Mouse (Mus musculus) T-helper 1 cell (primary cell): Measurements from ENCODE around the gene Slc47a2.

ENCODE experiments used
- in situ Hi-C: fragments of 300-600 bp; cut with MboI, MseI; formaldehyde crosslinking; loops from one replicate; pipeline ENCODE4 v1.15.1; 2025; ENCODE audit warnings: high pct_unique_total_duplicates

Gene Slc47a2

GRCm38 (mm10) chr11:61342505-61343420 lies at the start of gene Slc47a2:
TSS of gene Slc47a2 (minus strand) at chr11:61342860.
- in situ Hi-C loops = no loop called here

- in situ Hi-C loops = loop anchor here (25.0 kb wide), 1 partner anchor 177 kb away; the partner anchor contains the start of gene Aldh3a1
Observed at GRCm38 (mm10) chr11:61388936-61389335, 46.3 kb upstream of the Slc47a2 start.

- in situ Hi-C loops = loop anchor here (25.0 kb wide), 1 partner anchor 176 kb away; the partner anchor contains the start of gene Aldh3a1
Observed at GRCm38 (mm10) chr11:61388012-61388411, 45.4 kb upstream of the Slc47a2 start.

- in situ Hi-C loops = loop anchor here (25.0 kb wide), 1 partner anchor 175 kb away; the partner anchor contains the start of gene Aldh3a1
Observed at GRCm38 (mm10) chr11:61387233-61387632, 44.6 kb upstream of the Slc47a2 start.

GRCm38 (mm10) chr11:61385725-61386124 lies 43.1 kb upstream of the Slc47a2 start:
- in situ Hi-C loops = loop anchor here (25.0 kb wide), 1 partner anchor 173 kb away; the partner anchor contains the start of gene Aldh3a1

- in situ Hi-C loops = loop anchor here (25.0 kb wide), 1 partner anchor 169 kb away; the partner anchor contains the start of gene Aldh3a1
Observed at GRCm38 (mm10) chr11:61381272-61381671, 38.6 kb upstream of the Slc47a2 start.

- in situ Hi-C loops = loop anchor here (25.0 kb wide), 1 partner anchor 166 kb away; the partner anchor contains the start of gene Aldh3a1
Observed at GRCm38 (mm10) chr11:61378651-61379050, 36.0 kb upstream of the Slc47a2 start.

- in situ Hi-C loops = loop anchor here (25.0 kb wide), 1 partner anchor 166 kb away; the partner anchor contains the start of gene Aldh3a1
Observed at GRCm38 (mm10) chr11:61377881-61378613, 35.4 kb upstream of the Slc47a2 start, which contains the start of gene Slc47a1. TSS of gene Slc47a1 (minus strand) at chr11:61378345.

- in situ Hi-C loops = no loop called here
Observed at GRCm38 (mm10) chr11:61368668-61369067, 26.0 kb upstream of the Slc47a2 start.

- in situ Hi-C loops = no loop called here
Observed at GRCm38 (mm10) chr11:61366517-61367273, 24.0 kb upstream of the Slc47a2 start.

- in situ Hi-C loops = no loop called here
Observed at GRCm38 (mm10) chr11:61365938-61366337, 23.3 kb upstream of the Slc47a2 start.

- in situ Hi-C loops = no loop called here
Observed at GRCm38 (mm10) chr11:61364096-61364495, 21.4 kb upstream of the Slc47a2 start.

GRCm38 (mm10) chr11:61361515-61362190 lies 19.0 kb upstream of the Slc47a2 start:
- in situ Hi-C loops = no loop called here

GRCm38 (mm10) chr11:61356600-61356999 lies 13.9 kb upstream of the Slc47a2 start:
- in situ Hi-C loops = no loop called here

- in situ Hi-C loops = no loop called here
Observed at GRCm38 (mm10) chr11:61356111-61356510, 13.5 kb upstream of the Slc47a2 start.

- in situ Hi-C loops = no loop called here
Observed at GRCm38 (mm10) chr11:61355351-61355750, 12.7 kb upstream of the Slc47a2 start.

GRCm38 (mm10) chr11:61354346-61354745 lies 11.7 kb upstream of the Slc47a2 start:
- in situ Hi-C loops = loop anchor here (5.0 kb wide), 1 partner anchor 53 kb away; no protein-coding TSS in a partner anchor

- in situ Hi-C loops = loop anchor here (5.0 kb wide), 1 partner anchor 54 kb away; no protein-coding TSS in a partner anchor
Observed at GRCm38 (mm10) chr11:61353038-61353437, 10.4 kb upstream of the Slc47a2 start.

- in situ Hi-C loops = loop anchor here (5.0 kb wide), 1 partner anchor 55 kb away; no protein-coding TSS in a partner anchor
Observed at GRCm38 (mm10) chr11:61352138-61352651, 9.5 kb upstream of the Slc47a2 start.

GRCm38 (mm10) chr11:61349337-61349736 lies 6.7 kb upstream of the Slc47a2 start:
- in situ Hi-C loops = no loop called here
